Mouse (Mus musculus) olfactory bulb, adult 2 months (tissue): ENCODE results near the gene Pnp2.

Source experiments
- CTCF ChIP-seq: fragments of 200-500 bp; IDR thresholded peaks from 2 replicates; pipeline ENCODE4 v1.5.1; 2012; ENCODE audit warnings: low read depth, mild to moderate bottlenecking, low read length, moderate library complexity; ENCODE audit not compliant: insufficient read depth
- POLR2A ChIP-seq: fragments of 200-500 bp; IDR thresholded peaks from 2 replicates; pipeline ENCODE4 v1.6.1; 2012; ENCODE audit warnings: mild to moderate bottlenecking, low read depth, low read length, moderate library complexity; ENCODE audit not compliant: insufficient read depth

GRCm38 (mm10) chr14:50997088-50997487 lies 41.3 kb downstream of the Pnp2 start:
- TF ChIP-seq CTCF (no peak), POLR2A (no peak)
